Mouse (Mus musculus): ENCODE results near the gene Oprd1. TPM values are rescaled to one million over a fixed set of nuclear protein-coding genes. Genes with fewer than 3 reads are reported as not detected.

Oprd1 gene
- 1 to 10 TPM; 7.7 to 8.0 TPM for total RNA-seq (2021)

GRCm38 (mm10) chr4:132144080-132144841, at the start of gene Oprd1:
Gene Oprd1 (minus strand): TSS chr4:132144486.
- DNase-seq (ENCODE audit: extremely low spot score in 1 of 2, low spot score in 2 of 2): peak in 1 of 2 experiments; percentile 44
- intact Hi-C loops (cut with DNase I): no loop called here

GRCm38 (mm10) chr4:132187826-132188401, 43.6 kb upstream of the Oprd1 start:
- intact Hi-C loops (cut with DNase I): no loop called here
- DNase-seq (ENCODE audit: extremely low spot score in 1 of 2, low spot score in 2 of 2): no peak

- DNase-seq (ENCODE audit: extremely low spot score in 1 of 2, low spot score in 2 of 2): no peak
- intact Hi-C loops (cut with DNase I): no loop called here
Measured at GRCm38 (mm10) chr4:132183162-132183561, 38.9 kb upstream of the Oprd1 start.

DNA sequence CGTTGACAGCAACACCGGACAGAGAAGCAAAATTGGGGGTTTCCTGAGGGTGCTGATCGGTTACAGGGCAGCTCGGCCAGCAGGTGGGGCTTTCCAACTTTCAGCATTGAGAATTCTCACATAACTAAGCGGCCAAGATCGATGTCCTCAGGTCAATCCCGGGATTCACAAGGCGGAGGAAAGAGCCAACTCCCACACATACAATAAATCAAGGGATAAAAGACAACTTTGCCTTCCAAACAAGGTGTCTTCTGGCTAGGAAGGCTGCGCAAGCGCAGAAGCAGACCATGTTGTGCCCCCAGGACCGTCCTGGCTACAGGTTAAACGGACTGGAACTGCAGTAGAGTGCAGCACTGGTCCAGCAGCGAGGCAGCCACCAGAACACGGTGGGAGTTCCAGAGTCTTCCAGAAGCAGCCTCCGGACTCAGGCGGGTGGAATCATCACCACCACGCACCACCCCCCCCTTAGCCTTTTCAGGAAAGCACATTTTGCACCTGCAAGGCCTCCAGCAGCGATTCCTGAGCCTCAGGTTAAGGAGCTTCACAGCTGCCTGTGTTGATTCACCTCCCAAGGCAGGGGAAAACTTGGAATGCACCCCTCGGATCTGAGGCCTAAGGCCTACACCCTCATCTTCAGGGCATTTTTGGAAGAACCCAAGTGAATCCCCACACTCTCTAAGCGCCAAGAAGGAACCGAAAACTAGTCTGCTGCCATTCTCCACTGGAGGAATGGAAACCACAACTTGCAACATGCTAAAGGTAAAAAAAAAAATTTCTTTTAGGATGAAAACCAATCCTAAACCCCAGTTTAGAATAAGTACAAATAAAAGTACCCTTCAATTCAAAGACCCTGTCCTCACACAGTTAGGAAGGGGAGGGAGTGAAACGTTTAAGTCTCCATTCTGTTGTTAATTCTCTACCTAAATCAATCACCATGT, 37.7 kb upstream of the Oprd1 start:
- intact Hi-C loops (cut with DNase I): no loop called here

GRCm38 (mm10) chr4:132180710-132181109, 36.4 kb upstream of the Oprd1 start:
- peak in 1 of 2 experiments; percentile 43 for DNase-seq (ENCODE audit: extremely low spot score in 1 of 2, low spot score in 2 of 2)
- intact Hi-C loops (cut with DNase I): no loop called here

More for the DNA sequence above, 37.7 kb upstream of the Oprd1 start:
- no peak for DNase-seq (ENCODE audit: extremely low spot score in 1 of 2, low spot score in 2 of 2)

- intact Hi-C loops (cut with DNase I): loop anchor here (2.0 to 10.0 kb wide), 3 partner anchors 90 to 294 kb away; no protein-coding TSS in a partner anchor
- peak; percentile 50 to 58 for DNase-seq (ENCODE audit: extremely low spot score in 1 of 2, low spot score in 2 of 2)
Measured at GRCm38 (mm10) chr4:132178630-132179059, 34.4 kb upstream of the Oprd1 start.

- intact Hi-C loops (cut with DNase I): loop anchor here (5.0 to 10.0 kb wide), 2 partner anchors 199 to 292 kb away; no protein-coding TSS in a partner anchor
- no peak for DNase-seq (ENCODE audit: extremely low spot score in 1 of 2, low spot score in 2 of 2)
Measured at GRCm38 (mm10) chr4:132176474-132176873, 32.2 kb upstream of the Oprd1 start.

- DNase-seq (ENCODE audit: extremely low spot score in 1 of 2, low spot score in 2 of 2): no peak
Measured at GRCm38 (mm10) chr4:132170891-132171290, 26.6 kb upstream of the Oprd1 start.

DNA sequence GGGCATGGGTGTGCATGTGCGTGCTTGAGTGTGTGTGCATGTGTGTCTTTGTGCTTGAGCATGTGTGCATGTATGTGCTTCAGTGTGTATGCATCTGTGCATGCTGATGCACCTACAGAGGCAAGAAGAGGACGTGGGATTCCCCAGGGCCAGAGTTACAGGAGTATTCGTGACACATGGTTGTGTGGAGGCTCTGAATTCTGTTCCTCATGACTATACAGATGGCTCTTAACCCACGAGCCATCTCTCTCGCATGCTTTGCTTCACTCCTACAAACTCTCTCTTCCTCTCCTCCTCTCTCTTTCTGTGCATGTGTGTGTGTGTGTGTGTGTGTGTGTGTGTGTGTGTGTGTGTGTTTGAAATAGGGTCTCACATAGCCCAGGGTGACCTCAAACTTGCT, 25.5 kb upstream of the Oprd1 start:
- intact Hi-C loops (cut with DNase I): loop anchor here (10.0 kb wide), 1 partner anchor 285 kb away; no protein-coding TSS in a partner anchor
- DNase-seq (ENCODE audit: extremely low spot score in 1 of 2, low spot score in 2 of 2): no peak

More at GRCm38 (mm10) chr4:132170891-132171290, 26.6 kb upstream of the Oprd1 start:
- intact Hi-C loops (cut with DNase I): loop anchor here (10.0 kb wide), 1 partner anchor 286 kb away; no protein-coding TSS in a partner anchor

- intact Hi-C loops (cut with DNase I): no loop called here
- DNase-seq (ENCODE audit: extremely low spot score in 1 of 2, low spot score in 2 of 2): no peak
Measured at GRCm38 (mm10) chr4:132169271-132169670, 25.0 kb upstream of the Oprd1 start.

DNA sequence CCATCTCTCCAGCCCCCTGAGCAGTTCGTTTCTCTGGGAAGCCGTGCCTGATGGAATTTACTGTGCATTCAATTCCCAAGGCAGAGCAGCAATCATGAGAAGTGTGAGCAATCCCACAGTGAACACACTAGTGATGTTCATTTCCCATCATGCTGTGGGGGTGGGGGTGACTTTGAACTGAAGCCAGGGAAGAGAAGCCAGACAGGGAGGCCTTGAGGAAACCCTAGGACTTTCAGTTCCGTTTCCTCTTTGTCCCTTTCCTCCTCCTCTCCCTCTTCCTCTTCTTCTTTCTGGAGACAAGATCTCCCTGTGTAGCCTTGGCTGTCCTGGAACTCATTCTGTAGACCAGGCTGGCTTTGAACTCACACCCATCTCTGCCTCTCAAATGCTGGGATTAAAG, 23.1 kb upstream of the Oprd1 start:
- no peak for DNase-seq (ENCODE audit: extremely low spot score in 1 of 2, low spot score in 2 of 2)
- intact Hi-C loops (cut with DNase I): no loop called here

- DNase-seq (ENCODE audit: extremely low spot score in 1 of 2, low spot score in 2 of 2): no peak
- intact Hi-C loops (cut with DNase I): no loop called here
Measured at GRCm38 (mm10) chr4:132166350-132167290, 22.3 kb upstream of the Oprd1 start.

- DNase-seq (ENCODE audit: extremely low spot score in 1 of 2, low spot score in 2 of 2): peak in 1 of 2 experiments; percentile 56
- intact Hi-C loops (cut with DNase I): no loop called here
Measured at GRCm38 (mm10) chr4:132165691-132166090, 21.4 kb upstream of the Oprd1 start.

DNA sequence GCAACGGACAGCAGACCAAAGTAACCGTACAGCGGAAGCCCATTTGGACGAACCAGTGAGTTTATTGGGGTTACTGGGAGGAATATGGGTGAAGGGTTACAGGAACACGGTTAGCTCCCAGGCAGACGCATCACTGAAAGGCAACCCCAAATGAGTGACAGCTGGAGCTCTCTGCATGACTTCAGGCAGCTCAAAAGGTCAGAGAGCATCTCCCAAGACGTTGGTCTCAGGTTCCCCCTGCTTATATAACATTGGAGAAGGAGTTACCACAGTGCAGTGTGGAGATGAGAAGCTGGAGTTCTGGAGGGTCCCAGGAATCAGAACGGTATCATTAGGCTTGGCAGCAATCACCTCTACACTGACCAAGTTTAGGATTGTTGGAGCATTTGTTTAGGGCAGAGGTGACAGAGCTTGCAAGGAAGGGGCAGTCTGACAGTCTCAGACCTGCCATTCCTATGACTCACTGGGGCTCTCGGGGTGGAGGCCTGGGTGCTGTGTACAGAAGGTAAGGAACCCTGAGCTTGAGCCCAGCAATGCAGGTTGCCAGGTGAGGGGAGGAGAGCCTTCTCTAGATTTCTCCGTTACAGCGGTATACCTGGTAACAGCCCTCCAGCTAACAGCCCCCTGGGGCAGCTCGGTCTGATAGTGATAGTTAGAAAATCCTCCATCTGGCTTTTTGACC, 12.8 kb upstream of the Oprd1 start:
- intact Hi-C loops (cut with DNase I): no loop called here
- no peak for DNase-seq (ENCODE audit: extremely low spot score in 1 of 2, low spot score in 2 of 2)

DNA sequence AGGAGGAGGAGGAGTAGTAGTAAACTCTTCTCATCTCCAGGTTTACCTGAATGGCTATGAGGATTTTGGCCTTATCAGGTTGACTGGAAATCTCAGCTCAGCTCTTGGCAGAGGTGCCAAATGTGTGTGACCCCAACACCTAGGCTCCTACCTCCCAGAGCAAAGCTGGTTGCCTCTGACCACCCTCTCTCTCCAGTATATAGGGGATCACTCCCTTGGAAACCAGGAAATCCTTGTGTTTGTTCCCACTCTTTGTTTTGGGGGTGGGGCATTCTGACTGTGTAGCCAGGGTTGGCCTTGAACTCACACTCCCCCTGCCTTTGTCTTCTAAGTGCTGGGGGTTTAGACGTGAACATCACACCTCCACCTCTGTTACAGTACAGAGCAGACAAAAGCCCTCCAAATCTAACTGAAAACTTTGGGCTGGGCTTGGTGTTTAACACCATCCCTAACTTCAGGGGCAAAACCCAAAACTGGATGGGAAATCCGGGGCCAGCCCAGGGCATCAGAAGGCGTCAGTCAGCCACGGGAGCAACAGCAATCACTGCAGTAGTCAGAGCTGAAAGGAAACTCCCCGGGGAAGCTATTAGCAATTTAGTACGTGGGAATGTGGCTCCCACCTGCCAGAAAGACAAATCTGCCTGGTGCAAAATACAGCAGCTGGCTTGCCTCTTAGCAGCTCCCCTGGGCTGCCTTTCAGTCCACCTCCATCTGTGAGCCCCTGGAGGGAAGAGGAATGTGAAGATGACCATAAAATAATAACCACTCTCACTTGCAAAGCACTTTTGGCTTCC, 10.8 kb upstream of the Oprd1 start:
- intact Hi-C loops (cut with DNase I): no loop called here
- DNase-seq (ENCODE audit: extremely low spot score in 1 of 2, low spot score in 2 of 2): no peak

- no peak for DNase-seq (ENCODE audit: extremely low spot score in 1 of 2, low spot score in 2 of 2)
- intact Hi-C loops (cut with DNase I): no loop called here
Measured at GRCm38 (mm10) chr4:132151673-132152072, 7.4 kb upstream of the Oprd1 start.

DNA sequence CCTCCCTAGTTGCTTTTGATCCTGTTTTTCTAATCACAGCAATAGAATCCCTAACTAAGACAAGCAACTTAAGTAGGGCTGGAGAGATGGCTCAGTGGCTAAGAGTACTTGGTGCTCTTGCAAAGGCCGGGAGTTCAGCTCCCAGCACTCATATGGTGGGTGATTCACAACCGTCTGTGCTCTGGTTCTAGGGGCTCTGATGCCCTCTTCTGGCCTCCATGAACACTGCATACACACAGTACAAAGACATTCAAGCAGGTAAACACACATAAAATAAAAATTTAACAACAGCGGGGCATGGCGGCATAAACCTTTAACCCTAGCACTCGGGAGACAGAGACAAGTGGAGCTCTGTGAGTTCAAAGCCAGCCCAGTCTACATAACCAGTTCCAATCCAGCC, 1.9 kb upstream of the Oprd1 start:
- no peak for DNase-seq (ENCODE audit: extremely low spot score in 1 of 2, low spot score in 2 of 2)
- intact Hi-C loops (cut with DNase I): no loop called here
